Mouse (Mus musculus): ENCODE results near the gene Lhb. TPM values are rescaled to one million over a fixed set of nuclear protein-coding genes. Genes with fewer than 3 reads are reported as not detected.

Gene Lhb
- polyA plus RNA-seq, 1 experiment, result not detected

- H3K4me1 ChIP-seq (ENCODE audit: control insufficient read depth, insufficient read depth, insufficient read length, low read length), result peaks cover 14% of the 10 kb centered on the region
Observed at GRCm38 (mm10) chr7:45434203-45435015, 13.8 kb downstream of the Lhb start, which contains the start of gene Gys1. Gene Gys1 (plus strand): TSS chr7:45434844.

GRCm38 (mm10) chr7:45435038-45435437 is 14.4 kb downstream of the Lhb start:
- Histone ChIP-seq H3K4me3 (ENCODE audit: insufficient read depth, low read depth, low read length) (peak overlapping the region; percentile 76), H3K27ac (replicated peaks; ENCODE audit: low read depth, low read length) (peak overlapping the region; percentile 95), H3K4me1 (ENCODE audit: control insufficient read depth, insufficient read depth, insufficient read length, low read length) (peaks cover 14% of the 10 kb centered on the region)

More at GRCm38 (mm10) chr7:45434203-45435015, 13.8 kb downstream of the Lhb start, which contains the start of gene Gys1:
- peak within 1 kb of the TSS; percentile 95 for H3K27ac ChIP-seq (replicated peaks; ENCODE audit: low read depth, low read length)
- peak within 1 kb of the TSS; percentile 78 for H3K4me3 ChIP-seq (ENCODE audit: insufficient read depth, low read depth, low read length)

- Histone ChIP-seq H3K4me3 (ENCODE audit: insufficient read depth, low read depth, low read length) (peak overlapping the region; percentile 76), H3K27ac (replicated peaks; ENCODE audit: low read depth, low read length) (peak overlapping the region; percentile 95; the same call in 1 of the 2 replicates), H3K4me1 (ENCODE audit: control insufficient read depth, insufficient read depth, insufficient read length, low read length) (peaks cover 14% of the 10 kb centered on the region)
Observed at GRCm38 (mm10) chr7:45436444-45436843, 15.8 kb downstream of the Lhb start.

GRCm38 (mm10) chr7:45437046-45437445 is 16.4 kb downstream of the Lhb start:
- Histone ChIP-seq H3K4me3 (ENCODE audit: insufficient read depth, low read depth, low read length) (no peak overlapping the region), H3K4me1 (ENCODE audit: control insufficient read depth, insufficient read depth, insufficient read length, low read length) (peaks cover 14% of the 10 kb centered on the region), H3K27ac (replicated peaks; ENCODE audit: low read depth, low read length) (no peak overlapping the region)

GRCm38 (mm10) chr7:45437521-45438276 is 17.1 kb downstream of the Lhb start, which contains the start of gene Ruvbl2:
Gene Ruvbl2 (minus strand): TSS chr7:45438096.
- H3K4me3 ChIP-seq (ENCODE audit: insufficient read depth, low read depth, low read length), result no peak within 1 kb of the TSS
- H3K27ac ChIP-seq (replicated peaks; ENCODE audit: low read depth, low read length), result no peak within 1 kb of the TSS; the same call in 1 of the 2 replicates
- peaks cover 14% of the 10 kb centered on the region for H3K4me1 ChIP-seq (ENCODE audit: control insufficient read depth, insufficient read depth, insufficient read length, low read length)

GRCm38 (mm10) chr7:45443526-45444420 is 23.2 kb downstream of the Lhb start:
- no peak overlapping the region for H3K27ac ChIP-seq (replicated peaks; ENCODE audit: low read depth, low read length)
- H3K4me3 ChIP-seq (ENCODE audit: insufficient read depth, low read depth, low read length), result no peak overlapping the region
- H3K4me1 ChIP-seq (ENCODE audit: control insufficient read depth, insufficient read depth, insufficient read length, low read length), result no peaks in the 10 kb centered on the region

- no peak overlapping the region for H3K4me3 ChIP-seq (ENCODE audit: insufficient read depth, low read depth, low read length)
- no peak overlapping the region for H3K27ac ChIP-seq (replicated peaks; ENCODE audit: low read depth, low read length)
- no peaks in the 10 kb centered on the region for H3K4me1 ChIP-seq (ENCODE audit: control insufficient read depth, insufficient read depth, insufficient read length, low read length)
Observed at GRCm38 (mm10) chr7:45446589-45446988, 26.0 kb downstream of the Lhb start.

GRCm38 (mm10) chr7:45447325-45447990 is 26.8 kb downstream of the Lhb start:
- Histone ChIP-seq H3K4me3 (ENCODE audit: insufficient read depth, low read depth, low read length) (no peak overlapping the region), H3K4me1 (ENCODE audit: control insufficient read depth, insufficient read depth, insufficient read length, low read length) (no peaks in the 10 kb centered on the region), H3K27ac (replicated peaks; ENCODE audit: low read depth, low read length) (no peak overlapping the region)

GRCm38 (mm10) chr7:45449974-45450373 is 29.4 kb downstream of the Lhb start:
- H3K27ac ChIP-seq (replicated peaks; ENCODE audit: low read depth, low read length), result no peak overlapping the region
- H3K4me1 ChIP-seq (ENCODE audit: control insufficient read depth, insufficient read depth, insufficient read length, low read length), result no peaks in the 10 kb centered on the region
- no peak overlapping the region for H3K4me3 ChIP-seq (ENCODE audit: insufficient read depth, low read depth, low read length)

- no peak overlapping the region for H3K27ac ChIP-seq (replicated peaks; ENCODE audit: low read depth, low read length)
- no peak overlapping the region for H3K4me3 ChIP-seq (ENCODE audit: insufficient read depth, low read depth, low read length)
Observed at GRCm38 (mm10) chr7:45451344-45451982, 30.8 kb downstream of the Lhb start.

GRCm38 (mm10) chr7:45454971-45455370 is 34.4 kb downstream of the Lhb start:
- Histone ChIP-seq H3K4me3 (ENCODE audit: insufficient read depth, low read depth, low read length) (no peak overlapping the region), H3K4me1 (ENCODE audit: control insufficient read depth, insufficient read depth, insufficient read length, low read length) (peaks cover 3% of the 10 kb centered on the region), H3K27ac (replicated peaks; ENCODE audit: low read depth, low read length) (no peak overlapping the region)

More at GRCm38 (mm10) chr7:45451344-45451982, 30.8 kb downstream of the Lhb start:
- H3K4me1 ChIP-seq (ENCODE audit: control insufficient read depth, insufficient read depth, insufficient read length, low read length), result peaks cover 3% of the 10 kb centered on the region; the same call in 1 of the 2 replicates

- H3K4me1 ChIP-seq (ENCODE audit: control insufficient read depth, insufficient read depth, insufficient read length, low read length), result peaks cover 5% of the 10 kb centered on the region
- no peak overlapping the region for H3K4me3 ChIP-seq (ENCODE audit: insufficient read depth, low read depth, low read length)
- 0 out of 2 replicates have a peak overlapping the region, but pooled peaks have one; percentile 53 for H3K27ac ChIP-seq (replicated peaks; ENCODE audit: low read depth, low read length)
Observed at GRCm38 (mm10) chr7:45455932-45456696, 35.5 kb downstream of the Lhb start.

- Histone ChIP-seq H3K4me3 (ENCODE audit: insufficient read depth, low read depth, low read length) (peak overlapping the region; percentile 100; the same call in 1 of the 2 replicates), H3K4me1 (ENCODE audit: control insufficient read depth, insufficient read depth, insufficient read length, low read length) (peaks cover 5% of the 10 kb centered on the region), H3K27ac (replicated peaks; ENCODE audit: low read depth, low read length) (peak overlapping the region; percentile 53)
Observed at GRCm38 (mm10) chr7:45456721-45457203, 36.1 kb downstream of the Lhb start.
